In the genomic region with DNA sequence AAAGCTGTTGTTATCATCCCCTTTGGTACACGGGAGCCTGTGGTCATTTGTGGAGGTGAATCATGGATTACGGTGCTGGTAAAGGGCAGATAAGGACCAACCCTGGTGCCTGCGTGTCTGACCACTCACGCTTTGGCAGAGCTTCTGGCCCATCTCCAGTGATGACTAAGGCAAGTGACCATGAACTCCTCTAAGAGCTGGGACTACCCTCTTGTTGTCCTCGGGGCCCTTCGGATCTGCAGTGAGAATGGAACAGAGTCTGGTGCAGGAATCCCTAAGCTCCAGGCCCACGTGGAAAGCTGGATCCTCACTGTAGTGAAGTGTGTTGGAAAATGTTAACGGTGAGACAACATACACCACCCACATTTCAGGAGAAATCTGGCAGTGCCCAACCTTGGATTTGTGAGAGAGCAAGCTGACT, we compare ENCODE assay signal across 11 mouse cellular contexts. TPM values are rescaled to one million over a fixed set of nuclear protein-coding genes. Genes with fewer than 3 reads are reported as not detected.
A peak's percentile ranks its signal among the peaks of the same experiment; 100 is the strongest.
DNase-seq lines count a peak whose midpoint lies in the region; ATAC-seq and TF ChIP-seq lines count a peak whose summit lies in the region.
"Had no signal": no experiment of that assay in that cellular context is flagged by ENCODE, and none has a peak within 500 bp of the region (broad histone marks: within the 10 kb centered on the region; RNA-seq: fewer than 3 reads in every experiment).

No protein-coding gene starts in this region.

- TF ChIP-seq CTCF in heart, postnatal 0 days (IDR thresholded peaks at IDR 0.05; ENCODE audit: low read depth): no peak

- no peaks in the 10 kb centered on the region for H3K36me3 ChIP-seq in heart, postnatal 0 days (replicated peaks; ENCODE audit: control insufficient read depth, insufficient read depth, low read length)
- H3K36me3 ChIP-seq in myocyte (ENCODE audit: control insufficient read depth, insufficient read depth): no peaks in the 10 kb centered on the region
- no peaks in the 10 kb centered on the region for H3K36me3 ChIP-seq in midbrain, embryonic 15.5 days (replicated peaks)
- H3K36me3 ChIP-seq: embryonic facial prominence, embryonic 15.5 days; limb, embryonic 13.5 days had no signal

- no peaks in the 10 kb centered on the region for H3K79me2 ChIP-seq in myocyte (ENCODE audit: control insufficient read depth, insufficient read depth)

- peak; percentile 11 to 14 for DNase-seq in layer of hippocampus, adult 8-10 months (ENCODE audit: low spot score in 2 of 2)
- no peak for DNase-seq in layer of hippocampus, postnatal 36 days
- peak; percentile 92 for DNase-seq in brain, adult 2 months (ENCODE audit: low read depth, low spot score)
- DNase-seq in heart, postnatal 0 days (ENCODE audit: low spot score): peak; percentile 11
- no peak for DNase-seq in thymus, postnatal 25 days
- no peak for DNase-seq in natural killer cell, adult 2 months (ENCODE audit: low spot score in 2 of 2)

- 28% methylated on average over 8 of the region's 8 CpGs for WGBS in heart, postnatal 0 days
- 91% methylated on average over 8 of the region's 8 CpGs for WGBS in midbrain, embryonic 15.5 days

- TF ChIP-seq POLR2A in myocyte (IDR thresholded peaks at IDR 0.05; ENCODE audit: insufficient read length, low read depth): no peak

- TF ChIP-seq EP300 in heart, postnatal 0 days (IDR thresholded peaks at IDR 0.05; ENCODE audit: low read depth): no peak

- no peaks in the 10 kb centered on the region for H3K27me3 ChIP-seq in heart, postnatal 0 days (ENCODE audit: control insufficient read depth, insufficient read depth, low read length)
- no peaks in the 10 kb centered on the region for H3K27me3 ChIP-seq in myocyte (ENCODE audit: control insufficient read depth, insufficient read depth, insufficient read length)
- no peaks in the 10 kb centered on the region for H3K27me3 ChIP-seq in midbrain, embryonic 15.5 days (replicated peaks)
- H3K27me3 ChIP-seq: embryonic facial prominence, embryonic 15.5 days; limb, embryonic 13.5 days had no signal

- no peak overlapping the region for H3K27ac ChIP-seq in heart, postnatal 0 days (ENCODE audit: low read depth)
- no peak overlapping the region for H3K27ac ChIP-seq in midbrain, embryonic 15.5 days
- H3K27ac ChIP-seq: embryonic facial prominence, embryonic 15.5 days; limb, embryonic 13.5 days had no signal

- ATAC-seq in heart, postnatal 0 days (ENCODE audit: insufficient read depth, low read depth): peak; percentile 53; the same call in 1 of the 2 replicates
- no peak for ATAC-seq in midbrain, embryonic 15.5 days (replicated peaks)

- no peaks in the 10 kb centered on the region; the same call in 1 of the 2 replicates for H3K4me1 ChIP-seq in heart, postnatal 0 days (ENCODE audit: control insufficient read depth, insufficient read depth)
- H3K4me1 ChIP-seq in midbrain, embryonic 15.5 days: no peaks in the 10 kb centered on the region
- H3K4me1 ChIP-seq: embryonic facial prominence, embryonic 15.5 days; limb, embryonic 13.5 days had no signal

- no peak overlapping the region for H3K4me3 ChIP-seq in heart, postnatal 0 days (ENCODE audit: low read depth, low read length)
- H3K4me3 ChIP-seq in myocyte: no peak overlapping the region
- H3K4me3 ChIP-seq in midbrain, embryonic 15.5 days: no peak overlapping the region
- H3K4me3 ChIP-seq: embryonic facial prominence, embryonic 15.5 days; limb, embryonic 13.5 days had no signal

- H3K9me3 ChIP-seq in heart, postnatal 0 days (replicated peaks; ENCODE audit: control insufficient read depth, low read length): no peaks in the 10 kb centered on the region
- H3K9me3 ChIP-seq in midbrain, embryonic 15.5 days: no peaks in the 10 kb centered on the region
- H3K9me3 ChIP-seq: embryonic facial prominence, embryonic 15.5 days; limb, embryonic 13.5 days had no signal

- H3K4me2 ChIP-seq in heart, postnatal 0 days (ENCODE audit: low read depth, low read length): peak overlapping the region; percentile 29
- H3K4me2 ChIP-seq in myocyte (ENCODE audit: low read depth): peak overlapping the region; percentile 50
- H3K4me2 ChIP-seq in midbrain, embryonic 15.5 days: no peak overlapping the region
- H3K4me2 ChIP-seq: embryonic facial prominence, embryonic 15.5 days; limb, embryonic 13.5 days had no signal

- H3K9ac ChIP-seq in heart, postnatal 0 days (replicated peaks; ENCODE audit: low read depth, low read length): no peak overlapping the region
- no peak overlapping the region for H3K9ac ChIP-seq in midbrain, embryonic 15.5 days
- H3K9ac ChIP-seq: embryonic facial prominence, embryonic 15.5 days; limb, embryonic 13.5 days had no signal

- no peak overlapping the region for H3ac ChIP-seq in myocyte (ENCODE audit: control insufficient read depth, insufficient read length)

TF ChIP-seq in myocyte, 11 proteins besides CTCF, POLR2A, EP300 and RAD21:
- no peak for TF ChIP-seq E2F4 (IDR thresholded peaks at IDR 0.05; ENCODE audit: insufficient read depth)

RNA-seq across cellular contexts. Expression of a gene that starts 38.6 kb away (rescaled TPM):
- 100 to 1,000 TPM; 226 to 246 (median 235) TPM for total RNA-seq in layer of hippocampus, adult 8-10 months (2022)
- 100 to 1,000 TPM; 285 to 286 TPM for total RNA-seq in layer of hippocampus, postnatal 36 days (2021)
- 6.4 and 10.6 TPM in 2 replicates for total RNA-seq in heart, postnatal 0 days (2014; rRNA removed; ENCODE audit: low replicate concordance)
- 2.4 and 2.8 TPM in 2 replicates for polyA plus RNA-seq in heart, postnatal 0 days (2015; fragmentation: Nextera tagmentation; extraction: Ambion mirVana)
- 5.1 TPM for polyA plus RNA-seq in myocyte (2012; fragmentation: generic; extraction: Trizol)
- polyA plus RNA-seq in midbrain, embryonic 15.5 days (2015; fragmentation: Nextera tagmentation; extraction: Ambion mirVana): 62.0 and 64.3 TPM in 2 replicates
- total RNA-seq: neutrophil, adult 5-6 weeks had no signal

Comparison
In these comparisons a context has a peak if more than half of its experiments do, and no peak if none do; other contexts are left out.
1. DNase-seq: peak in layer of hippocampus, adult 8-10 months (2 of 2), brain, adult 2 months (single experiment) and heart, postnatal 0 days (single experiment); none in layer of hippocampus, postnatal 36 days (0 of 2), thymus, postnatal 25 days (single experiment) and natural killer cell, adult 2 months (0 of 2).
2. RNA of a gene that starts 38.6 kb away (total RNA-seq): 285 to 286 TPM in layer of hippocampus, postnatal 36 days and 226 to 246 TPM in layer of hippocampus, adult 8-10 months; 6.4 to 10.6 TPM in heart, postnatal 0 days; every median in the first group is over 10 times any median in the second.